Mouse (Mus musculus) bone marrow macrophage, adult 2 months (primary cell): ENCODE results near the gene 6030452D12Rik. TPM values are rescaled to one million over a fixed set of nuclear protein-coding genes. Genes with fewer than 3 reads are reported as not detected.

Source experiments
- H3K27ac ChIP-seq: 2 replicates; pipeline ENCODE4 v1.5.1; 2012; ENCODE audit warnings: low read depth, low read length; ENCODE audit not compliant: insufficient read depth
- H3K4me1 ChIP-seq: 2 replicates; pipeline ENCODE4 v1.6.1; 2012; ENCODE audit warnings: low read length; ENCODE audit not compliant: control insufficient read depth, insufficient read depth
- H3K4me3 ChIP-seq: 2 replicates; pipeline ENCODE4 v1.5.1; 2012; ENCODE audit warnings: mild to moderate bottlenecking, low read length, moderate library complexity; ENCODE audit not compliant: insufficient read depth
- CTCF ChIP-seq: IDR thresholded peaks from 2 replicates; pipeline ENCODE4 v1.5.1; 2012; ENCODE audit warnings: low read depth, mild to moderate bottlenecking, low read length, moderate library complexity
- POLR2A ChIP-seq: IDR thresholded peaks from 2 replicates; pipeline ENCODE4 v1.6.1; 2012; ENCODE audit warnings: mild to moderate bottlenecking, low read depth, low read length, borderline replicate concordance
- polyA plus RNA-seq: library from polyadenylated mRNA; stranded (reverse); fragments of >200 nt; gene quantifications from 2 replicates; pipeline ENCODE4 v1.2.4, GENCODE M21; 2012; ENCODE audit not compliant: missing spikeins, insufficient read depth, insufficient read length

6030452D12Rik gene
- polyA plus RNA-seq, 1 experiment = not detected

DNA sequence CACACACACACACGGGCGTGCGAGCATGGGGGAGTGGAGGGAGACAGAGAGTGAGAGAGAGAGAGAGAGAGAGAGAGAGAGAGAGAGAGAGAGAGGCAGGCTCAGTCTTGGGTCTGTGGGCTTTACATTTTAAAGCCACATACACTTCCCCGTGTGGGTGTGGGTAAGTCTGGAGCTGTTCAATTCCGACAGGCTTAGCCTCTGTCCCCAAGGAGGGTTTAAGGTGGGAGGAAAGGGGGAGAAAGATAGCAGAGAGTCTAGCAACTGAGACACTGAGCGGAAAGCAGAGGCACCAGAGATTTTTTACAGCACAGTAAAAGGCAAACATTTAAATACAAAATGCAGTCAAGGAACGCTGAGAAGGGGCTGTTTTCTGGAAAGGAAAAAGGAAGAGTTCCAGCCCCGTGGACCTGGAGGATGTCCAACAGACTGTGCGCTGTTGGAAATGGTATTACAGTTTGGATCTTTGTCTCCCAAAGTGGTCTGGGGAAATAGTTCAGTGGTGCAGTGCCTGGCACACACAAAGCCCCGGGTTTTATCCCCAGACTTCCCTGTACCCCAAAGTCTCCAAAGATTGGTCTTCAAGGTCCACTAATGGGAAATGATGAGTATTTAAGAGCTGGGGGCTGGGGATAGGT is 5.1 kb downstream of the 6030452D12Rik start:
- TF ChIP-seq POLR2A (no peak), CTCF (no peak)
- H3K4me3 ChIP-seq = no peak overlapping the region
- no peak overlapping the region for H3K27ac ChIP-seq
- peaks cover 5% of the 10 kb centered on the region for H3K4me1 ChIP-seq

DNA sequence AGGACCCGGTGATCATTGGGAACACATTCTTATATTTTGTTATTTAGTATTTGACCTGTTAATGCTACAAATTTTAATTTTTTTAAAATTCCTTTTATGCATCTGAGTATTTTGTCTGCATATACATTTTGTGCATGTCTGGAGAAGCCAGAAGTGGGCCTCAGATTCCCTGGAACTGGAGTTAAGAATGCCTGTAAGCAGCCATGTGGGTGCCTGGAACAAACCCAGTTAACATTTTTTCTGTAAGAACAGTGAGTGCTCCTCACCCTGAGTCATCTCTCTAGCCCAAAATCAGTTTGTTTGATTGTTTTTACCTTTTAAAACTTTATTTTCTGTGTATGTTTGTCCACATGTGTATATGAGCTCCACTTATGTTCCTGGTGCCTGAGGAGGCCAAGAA is 5.8 kb downstream of the 6030452D12Rik start:
- Histone ChIP-seq H3K27ac (no peak overlapping the region), H3K4me3 (no peak overlapping the region), H3K4me1 (no peaks in the 10 kb centered on the region)
- TF ChIP-seq CTCF = no peak
- no peak for TF ChIP-seq POLR2A

DNA sequence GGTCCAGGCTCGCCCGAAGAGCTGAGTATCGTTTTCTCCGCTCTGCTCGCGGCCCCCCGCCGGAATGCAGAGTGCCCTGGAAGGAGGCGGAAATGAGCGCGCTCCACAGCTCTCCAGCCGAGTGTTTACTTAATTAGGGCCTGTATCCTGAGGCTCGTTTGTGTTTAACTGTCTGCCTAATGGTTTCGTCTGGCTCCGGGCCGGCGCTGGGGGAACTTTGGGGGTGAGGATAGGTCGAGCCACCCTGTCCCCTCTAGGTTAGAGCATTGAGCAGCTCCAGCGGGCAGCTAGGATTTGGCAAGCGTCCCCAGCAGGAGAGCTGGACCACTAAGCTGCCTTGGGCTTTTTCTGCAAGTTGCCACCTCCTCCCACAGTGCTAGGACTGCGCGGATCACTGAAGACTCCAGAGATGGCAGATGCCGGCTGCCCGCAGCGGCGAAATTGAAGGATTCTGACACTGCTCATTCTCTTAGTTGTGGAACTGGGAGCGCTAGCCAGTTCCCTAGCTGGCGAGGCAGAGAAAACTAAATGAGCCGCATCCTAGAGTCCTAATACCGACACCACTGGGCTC is 7.5 kb downstream of the 6030452D12Rik start:
- Histone ChIP-seq H3K27ac (no peak overlapping the region), H3K4me3 (peak overlapping the region; percentile 36)

DNA sequence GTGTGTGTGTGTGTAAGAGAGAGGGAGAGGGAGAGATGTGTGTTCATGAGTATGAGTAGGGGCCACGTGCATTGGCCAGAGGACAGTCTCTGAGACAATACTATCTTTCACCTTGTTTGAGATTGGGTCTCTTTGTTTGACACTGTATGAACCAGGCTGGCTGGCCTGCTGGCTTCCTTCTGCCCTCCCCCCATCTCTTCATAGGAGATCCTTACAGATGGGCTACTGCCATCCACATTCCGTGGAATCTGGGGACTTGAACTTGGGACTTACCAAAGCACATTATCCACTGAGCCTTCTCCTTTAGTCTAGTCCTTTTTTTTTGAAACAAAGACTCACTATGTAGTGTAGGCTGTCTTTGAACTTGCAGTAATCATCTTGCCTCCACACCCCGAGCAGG is 8.1 kb downstream of the 6030452D12Rik start:
- Histone ChIP-seq H3K27ac (no peak overlapping the region), H3K4me1 (no peaks in the 10 kb centered on the region), H3K4me3 (no peak overlapping the region)
- TF ChIP-seq POLR2A = no peak
- no peak for TF ChIP-seq CTCF

More for the DNA sequence above, 7.5 kb downstream of the 6030452D12Rik start:
- H3K4me1 ChIP-seq = no peaks in the 10 kb centered on the region
- TF ChIP-seq POLR2A (no peak), CTCF (no peak)

DNA sequence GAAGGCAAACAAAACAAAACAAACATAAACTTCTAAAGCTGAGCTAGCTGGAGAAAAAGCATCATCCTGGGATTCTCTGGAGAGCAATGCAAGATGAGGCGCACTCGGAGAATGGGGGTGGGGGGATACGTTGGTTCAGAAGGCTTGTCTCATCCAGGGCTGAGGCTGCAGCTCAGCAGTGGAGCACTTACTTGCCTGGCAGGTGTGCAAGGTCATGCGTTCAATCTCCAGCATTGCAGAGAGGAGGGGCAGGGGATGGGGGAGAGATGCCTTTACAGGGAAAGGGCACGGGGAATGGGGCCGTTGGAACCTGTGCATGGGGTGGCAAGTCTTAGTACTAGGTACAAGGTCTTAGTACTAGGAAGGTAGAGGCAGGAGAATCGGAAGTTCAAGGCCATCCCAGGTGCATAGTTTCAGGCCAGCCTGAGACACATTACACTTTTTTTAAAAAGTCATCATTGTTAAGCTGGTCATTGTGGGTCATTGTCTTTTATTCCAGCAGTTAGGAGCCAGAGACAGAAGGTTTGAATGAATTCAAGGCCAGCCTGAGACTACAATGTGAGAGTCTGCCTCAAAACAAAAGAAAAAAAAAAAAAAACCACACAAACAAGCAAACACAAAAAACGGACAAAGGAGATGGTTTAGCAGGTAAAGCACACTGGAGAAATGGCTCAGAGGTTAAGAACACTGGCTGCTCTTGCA is 8.9 kb downstream of the 6030452D12Rik start:
- TF ChIP-seq CTCF (no peak), POLR2A (no peak)
- Histone ChIP-seq H3K4me1 (no peaks in the 10 kb centered on the region), H3K27ac (no peak overlapping the region), H3K4me3 (no peak overlapping the region)

DNA sequence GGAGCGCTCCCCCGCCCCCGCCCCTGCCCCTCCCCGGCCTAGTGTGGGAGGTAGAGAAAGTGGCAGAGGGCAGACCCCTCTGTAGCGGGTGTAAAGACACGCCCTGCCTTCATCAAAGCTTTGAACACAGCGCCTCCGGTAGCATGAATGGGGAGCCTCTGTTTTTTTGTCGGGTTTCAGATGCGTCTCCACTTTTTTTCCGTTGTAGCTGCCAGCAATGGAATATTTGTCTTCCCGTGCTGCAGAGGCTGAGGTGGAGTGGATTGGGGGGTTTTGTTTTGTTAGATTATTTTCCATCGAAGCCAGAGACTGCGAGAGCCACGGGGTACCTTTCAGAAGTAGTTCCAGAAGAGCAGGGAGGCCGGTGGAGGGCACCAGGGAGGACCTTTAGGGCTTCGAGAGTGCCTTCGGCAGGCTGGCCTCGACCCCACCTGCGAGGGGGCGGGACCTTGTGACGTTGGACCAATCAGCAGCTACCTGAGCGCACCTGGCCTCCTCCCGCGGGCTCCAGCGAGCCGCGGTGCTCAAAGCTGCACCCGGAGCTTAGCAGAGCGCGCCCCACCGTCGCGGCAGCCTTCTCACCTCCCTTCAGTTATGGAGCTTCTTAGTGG is 10.1 kb downstream of the 6030452D12Rik start, which contains the start of gene Cdh3:
Gene Cdh3, plus strand, starts transcription at position 527 of the 611 bp plus-strand sequence.
- Histone ChIP-seq H3K27ac (no peak within 1 kb of the TSS), H3K4me3 (no peak within 1 kb of the TSS), H3K4me1 (no peaks in the 10 kb centered on the region)
- TF ChIP-seq POLR2A = no peak
- TF ChIP-seq CTCF = no peak

DNA sequence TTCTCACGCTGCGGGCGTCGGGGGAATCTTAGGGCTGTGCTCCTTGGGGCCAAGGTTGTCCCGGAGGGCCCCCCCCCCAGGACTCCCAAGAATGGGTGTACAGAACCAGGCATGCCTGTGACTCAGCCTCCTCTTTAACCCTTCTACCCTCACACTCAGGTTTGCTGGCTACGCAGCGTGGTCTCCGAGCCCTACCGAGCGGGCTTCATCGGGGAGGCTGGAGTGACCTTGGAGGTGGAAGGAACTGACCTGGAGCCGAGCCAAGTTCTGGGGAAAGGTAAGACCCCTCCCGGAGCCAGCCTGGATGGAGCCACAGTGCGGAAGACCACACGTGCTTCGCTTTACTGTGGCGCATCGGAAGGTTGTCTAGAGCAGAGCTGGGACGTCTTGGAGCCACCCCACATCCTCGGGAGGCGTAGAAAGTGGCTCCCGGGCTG is 10.8 kb downstream of the 6030452D12Rik start:
- no peak overlapping the region for H3K4me3 ChIP-seq
- TF ChIP-seq CTCF = no peak
- no peaks in the 10 kb centered on the region for H3K4me1 ChIP-seq
- no peak overlapping the region for H3K27ac ChIP-seq

DNA sequence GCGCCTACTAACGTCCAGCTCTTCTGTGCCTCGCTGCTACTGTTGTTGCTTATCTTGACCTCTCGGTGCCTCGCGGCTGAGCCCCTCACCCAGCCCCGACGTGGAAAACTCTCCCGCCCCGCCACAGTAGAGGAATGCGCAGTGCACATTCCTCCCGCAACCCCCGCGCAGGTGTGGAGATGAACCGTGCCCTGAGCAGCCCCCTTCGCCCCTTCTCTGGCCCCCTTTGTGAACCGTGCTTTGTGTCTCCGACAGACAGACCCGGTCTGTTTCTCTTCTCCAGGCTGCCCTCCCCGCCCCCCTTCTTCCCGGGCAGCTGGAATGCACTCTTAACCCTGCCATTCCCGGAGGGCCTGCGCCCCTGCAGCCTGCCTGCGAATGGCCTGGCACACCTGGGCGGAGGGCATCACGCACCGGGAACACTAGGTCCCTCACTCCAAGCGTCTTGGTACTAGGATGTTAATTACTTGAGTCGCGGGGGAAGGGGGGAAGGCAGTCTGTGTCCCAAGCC is 11.3 kb downstream of the 6030452D12Rik start:
- H3K4me3 ChIP-seq = no peak overlapping the region
- H3K4me1 ChIP-seq = no peaks in the 10 kb centered on the region
- TF ChIP-seq POLR2A (no peak), CTCF (no peak)
- H3K27ac ChIP-seq = no peak overlapping the region

DNA sequence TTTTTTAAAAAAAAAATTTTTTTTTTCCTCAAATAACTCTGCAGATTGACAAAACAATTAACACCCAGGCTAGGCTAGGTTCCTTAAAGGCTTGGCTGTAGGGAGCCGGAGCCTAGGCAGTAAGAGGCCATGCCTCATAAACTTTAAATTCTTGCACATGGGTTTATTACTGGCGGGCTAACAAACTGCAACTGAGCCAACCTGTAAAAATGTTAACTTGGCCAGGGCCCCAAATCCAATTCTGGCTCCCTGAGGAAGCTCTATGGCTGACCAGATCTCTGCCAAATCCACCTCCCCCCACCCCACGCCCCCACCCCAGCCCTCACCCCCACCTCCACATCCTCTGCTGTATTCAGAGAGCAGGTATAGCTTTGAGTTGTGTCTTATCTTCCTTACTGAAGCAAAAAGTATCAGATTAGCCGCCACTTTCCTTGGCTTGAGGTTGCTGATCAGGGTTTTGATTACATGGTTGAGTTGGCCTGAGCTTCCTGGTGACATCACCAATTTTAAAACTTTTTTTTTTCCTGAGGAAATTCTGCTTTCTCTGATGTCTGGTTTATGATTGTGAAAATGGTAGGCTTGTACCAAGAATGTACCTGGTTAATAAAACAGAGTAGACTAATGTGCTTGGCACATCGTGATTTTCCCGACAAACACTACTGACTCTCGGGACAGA is 12.3 kb downstream of the 6030452D12Rik start:
- TF ChIP-seq POLR2A = no peak
- TF ChIP-seq CTCF = no peak
- Histone ChIP-seq H3K4me3 (no peak overlapping the region), H3K4me1 (no peaks in the 10 kb centered on the region), H3K27ac (no peak overlapping the region)
